ENCODE assay signal across 23 mouse cellular contexts in the genomic region with DNA sequence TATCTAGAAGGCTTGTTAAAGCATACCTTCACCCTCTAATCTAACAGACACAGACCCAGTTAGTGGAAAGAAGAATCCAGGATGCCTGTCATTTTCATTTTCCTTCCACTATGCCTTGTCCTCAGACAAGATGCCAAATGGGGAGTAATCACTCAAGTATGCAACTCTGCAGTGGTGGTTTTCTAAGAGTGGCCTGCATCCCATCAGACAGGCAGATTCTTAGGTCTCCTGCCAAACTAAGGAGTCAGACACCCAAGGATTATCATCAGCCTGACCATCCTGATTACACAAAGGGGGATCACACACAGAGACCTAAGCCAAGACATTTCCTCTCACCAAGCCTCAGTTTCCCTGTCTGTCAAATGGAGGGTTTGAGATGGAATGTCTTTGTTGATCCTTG. TPM values are rescaled to one million over a fixed set of nuclear protein-coding genes. Genes with fewer than 3 reads are reported as not detected.
"Had no signal": no experiment of that assay in that cellular context is flagged by ENCODE, and none has a peak within 500 bp of the region (broad histone marks: within the 10 kb centered on the region; RNA-seq: fewer than 3 reads in every experiment).

No protein-coding gene starts in this region.

- H3K36me3 ChIP-seq: limb, embryonic 12.5 days; limb, embryonic 15.5 days; lung, embryonic 15.5 days; neural tube, embryonic 13.5 days; stomach, embryonic 15.5 days had no signal

- H3K4me1 ChIP-seq: limb, embryonic 12.5 days; lung, embryonic 15.5 days; neural tube, embryonic 13.5 days; stomach, embryonic 15.5 days had no signal

- H3K9me3 ChIP-seq: limb, embryonic 12.5 days; limb, embryonic 15.5 days; lung, embryonic 15.5 days; neural tube, embryonic 13.5 days; stomach, embryonic 15.5 days had no signal

- DNase-seq: kidney, adult 2 months; kidney, postnatal 25 days; layer of hippocampus, adult 9-11 months; left cerebral cortex, postnatal 4 days; liver, postnatal 0 days; lung, postnatal 10 days; lung, postnatal 36 days; midbrain, embryonic 14.5 days; retina, postnatal 1 day; right cerebral cortex, postnatal 25 days; spleen, adult 18-20 months; thymus, postnatal 4 days had no signal

- H3K4me3 ChIP-seq: layer of hippocampus, adult 2 months; limb, embryonic 12.5 days; limb, embryonic 15.5 days; lung, embryonic 15.5 days; neural tube, embryonic 13.5 days; stomach, embryonic 15.5 days had no signal

- H3K27me3 ChIP-seq: limb, embryonic 12.5 days; limb, embryonic 15.5 days; lung, embryonic 15.5 days; neural tube, embryonic 13.5 days; stomach, embryonic 15.5 days had no signal

- H3K27ac ChIP-seq: kidney, postnatal 0 days; layer of hippocampus, adult 2 months; limb, embryonic 12.5 days; limb, embryonic 15.5 days; liver, embryonic 14.5 days; lung, embryonic 15.5 days; neural tube, embryonic 13.5 days; stomach, embryonic 15.5 days had no signal

- ATAC-seq: liver, postnatal 0 days had no signal

RNA-seq across cellular contexts. Expression of a gene that starts 19.7 kb away (rescaled TPM):
- polyA plus RNA-seq: kidney, adult 2 months; kidney, embryonic 14.5 days; kidney, postnatal 0 days; limb, embryonic 12.5 days; liver, embryonic 11.5 days; liver, embryonic 14.5 days; liver, postnatal 0 days; midbrain, embryonic 11.5 days; midbrain, embryonic 14.5 days had no signal
